Mouse (Mus musculus): Measurements from ENCODE around the gene Ltbp1. TPM values are rescaled to one million over a fixed set of nuclear protein-coding genes. Genes with fewer than 3 reads are reported as not detected.

Gene Ltbp1
- polyA plus RNA-seq (2012; rRNA removed): 4.6 and 4.7 TPM in 2 replicates

DNA sequence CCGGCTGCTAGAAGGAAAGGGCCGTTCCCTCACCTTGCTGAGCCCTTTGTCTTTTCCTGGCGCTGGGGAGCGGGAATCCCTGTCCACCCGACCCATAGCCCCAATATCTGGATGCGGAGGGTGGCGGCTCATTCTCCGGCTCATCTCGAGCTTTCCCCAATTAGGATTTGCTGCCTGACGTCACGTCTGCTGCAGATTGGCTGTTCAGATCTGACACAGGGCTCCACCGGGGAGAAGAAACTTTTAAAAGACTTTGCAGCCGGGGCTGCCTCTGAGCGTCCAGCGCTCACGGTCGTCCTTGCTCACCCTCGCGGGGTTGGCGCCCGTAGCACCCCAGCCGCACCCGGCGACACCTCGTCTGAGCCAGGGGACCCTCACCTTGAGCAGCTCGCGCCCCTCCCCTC lies at the start of gene Ltbp1:
Gene Ltbp1, plus strand, starts transcription at position 288 of the 404 bp plus-strand sequence.
- no peak within 1 kb of the TSS for H3K27ac ChIP-seq (ENCODE audit: insufficient read depth, low read length)
- no peaks in the 10 kb centered on the region for H3K4me1 ChIP-seq (ENCODE audit: control insufficient read depth, insufficient read depth, low read length)
- no peak for TF ChIP-seq POLR2A (IDR thresholded peaks at IDR 0.05; ENCODE audit: extremely low read depth, insufficient read depth, low read length)
- no peak for TF ChIP-seq CTCF (IDR thresholded peaks at IDR 0.05; ENCODE audit: extremely low read depth, insufficient read depth, low read length)
- H3K4me3 ChIP-seq (ENCODE audit: insufficient read depth, low read length): peak within 1 kb of the TSS; percentile 44

GRCm38 (mm10) chr17:74959481-74960245 lies 45.7 kb upstream of the Ltbp1 start:
- TF ChIP-seq POLR2A (IDR thresholded peaks at IDR 0.05; ENCODE audit: extremely low read depth, insufficient read depth, low read length) (no peak), CTCF (IDR thresholded peaks at IDR 0.05; ENCODE audit: extremely low read depth, insufficient read depth, low read length) (no peak)
- Histone ChIP-seq H3K4me1 (ENCODE audit: control insufficient read depth, insufficient read depth, low read length) (no peaks in the 10 kb centered on the region), H3K4me3 (ENCODE audit: insufficient read depth, low read length) (no peak overlapping the region), H3K27ac (ENCODE audit: insufficient read depth, low read length) (no peak overlapping the region)

DNA sequence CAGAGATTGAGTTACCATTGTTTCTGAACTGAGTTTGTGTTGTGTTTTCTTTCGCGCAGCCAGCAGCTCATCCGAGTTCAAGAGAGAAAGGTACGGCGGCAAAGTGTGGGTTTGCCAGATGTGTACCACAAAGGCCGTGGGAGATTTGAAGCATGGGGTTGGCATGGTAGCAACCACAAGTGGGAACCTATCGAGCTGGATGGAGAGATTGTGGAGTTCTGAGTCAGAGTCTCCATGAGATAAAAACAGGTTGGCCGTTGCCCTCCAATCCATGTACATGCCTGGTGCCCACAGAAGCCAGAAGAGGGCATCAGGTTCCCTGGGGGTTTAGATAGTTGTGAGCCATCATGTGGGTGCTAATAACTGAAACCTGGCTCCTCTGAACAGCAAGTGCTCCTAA lies 42.1 kb upstream of the Ltbp1 start:
- no peak overlapping the region for H3K27ac ChIP-seq (ENCODE audit: insufficient read depth, low read length)
- H3K4me1 ChIP-seq (ENCODE audit: control insufficient read depth, insufficient read depth, low read length): no peaks in the 10 kb centered on the region
- TF ChIP-seq CTCF (IDR thresholded peaks at IDR 0.05; ENCODE audit: extremely low read depth, insufficient read depth, low read length) (no peak), POLR2A (IDR thresholded peaks at IDR 0.05; ENCODE audit: extremely low read depth, insufficient read depth, low read length) (no peak)
- H3K4me3 ChIP-seq (ENCODE audit: insufficient read depth, low read length): no peak overlapping the region

- Histone ChIP-seq H3K4me1 (ENCODE audit: control insufficient read depth, insufficient read depth, low read length) (no peaks in the 10 kb centered on the region), H3K27ac (ENCODE audit: insufficient read depth, low read length) (no peak overlapping the region), H3K4me3 (ENCODE audit: insufficient read depth, low read length) (no peak overlapping the region)
- no peak for TF ChIP-seq POLR2A (IDR thresholded peaks at IDR 0.05; ENCODE audit: extremely low read depth, insufficient read depth, low read length)
- TF ChIP-seq CTCF (IDR thresholded peaks at IDR 0.05; ENCODE audit: extremely low read depth, insufficient read depth, low read length): no peak
These were observed 41.5 kb upstream of the Ltbp1 start for GRCm38 (mm10) chr17:74963861-74964260.

DNA sequence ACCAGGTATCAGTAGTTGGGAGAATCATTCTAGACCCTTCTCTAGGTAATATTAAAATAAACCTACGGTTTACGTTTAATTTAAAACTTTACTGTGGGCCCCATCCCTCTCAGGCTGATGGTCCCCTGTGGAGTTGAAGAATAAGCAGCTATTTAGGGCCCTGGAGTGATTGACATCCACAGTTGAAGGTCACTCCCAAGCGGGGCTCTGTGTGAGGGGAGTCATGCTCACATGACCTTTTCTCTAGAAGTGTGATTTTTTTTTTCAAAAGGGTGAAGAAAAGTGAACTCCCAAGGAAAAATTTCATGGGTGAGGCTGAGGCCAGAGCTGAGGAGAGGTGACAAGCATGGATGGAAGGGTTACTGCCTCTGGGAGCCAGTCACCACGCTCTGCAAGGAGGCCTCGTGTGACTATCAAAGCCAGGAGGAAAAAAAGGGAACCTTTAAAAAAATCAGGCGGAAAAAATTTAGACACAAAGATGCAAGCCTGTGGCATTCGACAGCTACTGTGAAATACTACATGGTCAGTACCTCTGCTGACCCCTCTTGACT lies 38.0 kb upstream of the Ltbp1 start:
- H3K27ac ChIP-seq (ENCODE audit: insufficient read depth, low read length): no peak overlapping the region
- H3K4me3 ChIP-seq (ENCODE audit: insufficient read depth, low read length): no peak overlapping the region
- H3K4me1 ChIP-seq (ENCODE audit: control insufficient read depth, insufficient read depth, low read length): no peaks in the 10 kb centered on the region
- no peak for TF ChIP-seq POLR2A (IDR thresholded peaks at IDR 0.05; ENCODE audit: extremely low read depth, insufficient read depth, low read length)
- TF ChIP-seq CTCF (IDR thresholded peaks at IDR 0.05; ENCODE audit: extremely low read depth, insufficient read depth, low read length): no peak

GRCm38 (mm10) chr17:74968152-74968712 lies 37.1 kb upstream of the Ltbp1 start:
- TF ChIP-seq POLR2A (IDR thresholded peaks at IDR 0.05; ENCODE audit: extremely low read depth, insufficient read depth, low read length) (no peak), CTCF (IDR thresholded peaks at IDR 0.05; ENCODE audit: extremely low read depth, insufficient read depth, low read length) (no peak)
- Histone ChIP-seq H3K4me1 (ENCODE audit: control insufficient read depth, insufficient read depth, low read length) (no peaks in the 10 kb centered on the region), H3K27ac (ENCODE audit: insufficient read depth, low read length) (no peak overlapping the region), H3K4me3 (ENCODE audit: insufficient read depth, low read length) (no peak overlapping the region)

DNA sequence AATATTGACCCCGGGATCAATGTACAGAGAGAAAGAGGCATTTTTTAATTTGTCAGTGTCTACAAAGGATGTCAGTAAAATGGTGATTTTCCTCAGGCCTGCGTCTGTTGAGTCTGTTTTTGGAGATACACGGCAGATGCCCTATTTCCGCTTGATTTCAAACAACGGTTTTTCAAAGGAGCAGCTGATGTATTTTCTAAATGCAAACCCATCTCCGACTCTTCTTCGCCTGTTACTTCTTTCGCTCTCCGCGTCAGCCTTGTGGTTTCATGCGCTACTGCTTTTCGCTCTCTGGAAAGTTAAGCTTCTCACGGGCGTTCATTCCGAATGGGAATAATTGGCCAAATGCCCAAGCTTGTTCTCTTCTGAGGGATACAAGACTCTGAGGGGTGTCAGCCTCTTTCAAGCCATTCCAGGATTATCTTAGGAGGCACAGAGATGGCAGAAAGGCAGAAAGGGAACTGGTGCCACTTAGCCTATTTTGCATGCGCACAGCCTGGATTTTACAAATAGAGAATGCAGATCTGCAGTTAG lies 36.6 kb upstream of the Ltbp1 start:
- no peak overlapping the region for H3K27ac ChIP-seq (ENCODE audit: insufficient read depth, low read length)
- H3K4me1 ChIP-seq (ENCODE audit: control insufficient read depth, insufficient read depth, low read length): no peaks in the 10 kb centered on the region

DNA sequence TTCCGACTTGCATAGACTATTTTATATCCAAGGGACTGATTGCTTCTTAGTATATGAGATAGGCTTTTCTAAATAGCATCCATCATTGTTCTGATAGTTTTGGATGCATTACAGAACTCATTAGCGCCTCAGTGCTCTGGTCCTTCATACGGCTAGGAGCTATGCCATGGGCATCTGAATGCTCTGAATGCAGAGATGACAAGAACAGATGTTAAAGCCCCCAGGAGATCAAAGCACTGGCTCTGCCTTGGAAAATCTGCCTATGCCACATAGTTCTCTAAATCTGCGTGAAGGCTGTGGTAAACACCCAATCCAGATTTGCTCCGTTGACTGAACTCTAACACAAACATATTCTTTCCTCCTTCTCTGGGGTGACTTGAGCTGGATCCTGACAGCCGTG lies 30.2 kb upstream of the Ltbp1 start:
- Histone ChIP-seq H3K27ac (ENCODE audit: insufficient read depth, low read length) (no peak overlapping the region), H3K4me3 (ENCODE audit: insufficient read depth, low read length) (no peak overlapping the region), H3K4me1 (ENCODE audit: control insufficient read depth, insufficient read depth, low read length) (no peaks in the 10 kb centered on the region)
- no peak for TF ChIP-seq POLR2A (IDR thresholded peaks at IDR 0.05; ENCODE audit: extremely low read depth, insufficient read depth, low read length)
- TF ChIP-seq CTCF (IDR thresholded peaks at IDR 0.05; ENCODE audit: extremely low read depth, insufficient read depth, low read length): no peak

More for the DNA sequence above, 36.6 kb upstream of the Ltbp1 start:
- TF ChIP-seq POLR2A (IDR thresholded peaks at IDR 0.05; ENCODE audit: extremely low read depth, insufficient read depth, low read length): no peak
- no peak for TF ChIP-seq CTCF (IDR thresholded peaks at IDR 0.05; ENCODE audit: extremely low read depth, insufficient read depth, low read length)
- H3K4me3 ChIP-seq (ENCODE audit: insufficient read depth, low read length): no peak overlapping the region

- no peak overlapping the region for H3K4me3 ChIP-seq (ENCODE audit: insufficient read depth, low read length)
- H3K27ac ChIP-seq (ENCODE audit: insufficient read depth, low read length): no peak overlapping the region
- H3K4me1 ChIP-seq (ENCODE audit: control insufficient read depth, insufficient read depth, low read length): no peaks in the 10 kb centered on the region
- TF ChIP-seq POLR2A (IDR thresholded peaks at IDR 0.05; ENCODE audit: extremely low read depth, insufficient read depth, low read length) (no peak), CTCF (IDR thresholded peaks at IDR 0.05; ENCODE audit: extremely low read depth, insufficient read depth, low read length) (no peak)
These were observed 29.0 kb upstream of the Ltbp1 start for GRCm38 (mm10) chr17:74976167-74976985.
